Mouse (Mus musculus): ENCODE results near the gene Disp3. TPM values are rescaled to one million over a fixed set of nuclear protein-coding genes. Genes with fewer than 3 reads are reported as not detected.
A peak's percentile ranks its signal among the peaks of the same experiment; 100 is the strongest.

The Disp3 gene
- polyA plus RNA-seq, 1 experiment from 2014 or later = 12.0 TPM

DNA sequence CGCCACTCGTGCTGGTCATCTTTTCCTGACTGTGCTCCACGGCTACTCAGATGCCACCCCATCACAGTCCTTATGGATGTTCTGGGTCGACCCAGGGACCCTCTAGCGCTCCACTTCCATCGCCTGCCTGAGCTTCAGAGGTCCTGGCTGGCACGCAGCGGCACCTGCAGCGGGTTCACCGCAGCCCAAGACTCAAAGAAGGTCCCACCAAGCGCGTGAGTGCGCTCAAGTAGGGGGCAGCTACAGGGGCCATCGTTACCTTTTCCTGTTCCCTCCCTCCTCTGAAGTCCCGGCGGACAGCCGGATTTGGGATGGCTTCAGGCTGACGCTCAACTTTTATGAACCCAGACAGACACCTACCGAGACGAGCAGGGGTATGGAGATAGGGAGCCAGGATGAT, 724 bp downstream of the Disp3 start:
- Histone ChIP-seq H3K9me3 (no peaks in the 10 kb centered on the region), H3K27ac (peak overlapping the region; percentile 85), H3K4me2 (replicated peaks) (peak overlapping the region; percentile 85), H3K27me3 (peaks cover 10% of the 10 kb centered on the region; the same call in 1 of the 2 replicates), H3K4me1 (replicated peaks) (peaks cover 72% of the 10 kb centered on the region), H3K36me3 (no peaks in the 10 kb centered on the region), H3K4me3 (replicated peaks) (peak overlapping the region; percentile 80), H3K9ac (replicated peaks) (peak overlapping the region; percentile 91)
- WGBS = under 1% methylated on average over 20 of the region's 20 CpGs
- ATAC-seq = 0 out of 2 replicates have a peak, but pooled peaks have one; percentile 1

DNA sequence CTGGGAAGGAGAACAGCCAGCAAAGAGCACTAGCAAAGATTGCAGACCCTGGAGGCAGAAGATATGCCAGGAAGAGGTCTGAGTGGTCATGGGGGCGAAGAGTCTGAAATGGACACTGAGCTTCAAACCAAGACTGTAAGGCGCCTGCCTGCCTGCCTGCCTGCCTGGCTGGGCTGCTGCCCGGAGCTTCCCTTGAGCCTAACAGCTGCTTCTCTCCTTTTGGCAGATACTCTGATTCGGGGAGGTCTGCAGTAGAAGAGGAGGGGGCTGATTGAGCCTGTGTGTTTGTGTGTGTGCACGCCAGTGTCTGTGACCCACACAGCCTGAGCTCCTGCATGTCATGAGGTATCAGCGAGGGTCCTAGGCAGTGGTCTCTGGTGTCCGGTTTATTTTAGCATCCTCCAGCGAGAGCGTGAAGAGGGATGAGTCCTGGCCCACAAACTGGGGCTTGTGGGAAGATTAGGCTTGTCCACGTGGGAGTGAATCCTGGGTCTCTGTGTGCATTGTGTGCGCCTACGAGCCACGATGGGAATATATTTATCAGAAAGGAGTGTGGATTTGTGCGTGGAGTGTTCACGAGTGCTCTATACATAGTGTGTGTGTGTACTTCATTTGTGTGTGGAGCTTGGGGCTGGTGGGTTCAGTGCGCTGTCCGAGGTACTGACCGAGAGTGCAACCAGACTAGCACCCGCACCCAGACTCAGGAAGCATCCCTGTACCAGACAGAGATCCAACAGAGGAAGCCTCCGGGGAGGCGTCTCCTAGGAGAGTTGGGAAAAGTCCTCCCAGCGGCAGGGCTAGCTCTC, 1.3 kb downstream of the Disp3 start:
- ATAC-seq = 0 out of 2 replicates have a peak, but pooled peaks have one; percentile 16
- Histone ChIP-seq H3K4me2 (replicated peaks) (peak overlapping the region; percentile 85), H3K27me3 (peaks cover 10% of the 10 kb centered on the region; the same call in 1 of the 2 replicates), H3K4me3 (replicated peaks) (peak overlapping the region; percentile 80), H3K4me1 (replicated peaks) (peaks cover 66% of the 10 kb centered on the region), H3K9ac (replicated peaks) (peak overlapping the region; percentile 91), H3K27ac (no peak overlapping the region; the same call in 1 of the 2 replicates), H3K36me3 (peaks cover 3% of the 10 kb centered on the region; the same call in 1 of the 2 replicates), H3K9me3 (no peaks in the 10 kb centered on the region)
- 11% methylated on average over 22 of the region's 22 CpGs for WGBS

DNA sequence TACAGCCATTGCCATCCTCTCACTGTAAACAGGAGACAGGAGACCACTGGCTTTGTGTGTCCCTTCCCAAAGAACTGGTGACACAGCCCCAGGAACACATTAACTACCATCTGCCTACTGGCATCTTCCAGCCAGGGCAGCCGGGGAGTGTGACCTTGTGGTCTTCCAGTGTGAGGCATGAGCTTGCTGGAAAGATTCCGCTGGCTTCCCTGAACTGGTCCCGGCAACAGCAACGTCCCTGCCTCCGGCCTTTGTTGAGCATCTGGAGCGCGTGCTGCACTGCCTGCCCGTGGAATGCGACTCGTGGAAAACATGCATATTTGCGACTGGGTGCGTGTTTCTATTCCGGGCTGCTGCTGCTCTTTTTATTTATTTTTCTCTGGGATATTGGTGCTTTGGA, 3.5 kb downstream of the Disp3 start:
- H3K4me3 ChIP-seq (replicated peaks) = peak overlapping the region; percentile 80
- peaks cover 3% of the 10 kb centered on the region; the same call in 1 of the 2 replicates for H3K36me3 ChIP-seq
- peaks cover 46% of the 10 kb centered on the region for H3K4me1 ChIP-seq (replicated peaks)
- H3K9ac ChIP-seq (replicated peaks) = peak overlapping the region; percentile 52
- peak overlapping the region; percentile 85 for H3K4me2 ChIP-seq (replicated peaks)
- H3K9me3 ChIP-seq = no peaks in the 10 kb centered on the region
- H3K27ac ChIP-seq = peak overlapping the region; percentile 62
- 30% methylated on average over 13 of the region's 13 CpGs for WGBS
- H3K27me3 ChIP-seq = peaks cover 13% of the 10 kb centered on the region; the same call in 1 of the 2 replicates
- no peak for ATAC-seq

DNA sequence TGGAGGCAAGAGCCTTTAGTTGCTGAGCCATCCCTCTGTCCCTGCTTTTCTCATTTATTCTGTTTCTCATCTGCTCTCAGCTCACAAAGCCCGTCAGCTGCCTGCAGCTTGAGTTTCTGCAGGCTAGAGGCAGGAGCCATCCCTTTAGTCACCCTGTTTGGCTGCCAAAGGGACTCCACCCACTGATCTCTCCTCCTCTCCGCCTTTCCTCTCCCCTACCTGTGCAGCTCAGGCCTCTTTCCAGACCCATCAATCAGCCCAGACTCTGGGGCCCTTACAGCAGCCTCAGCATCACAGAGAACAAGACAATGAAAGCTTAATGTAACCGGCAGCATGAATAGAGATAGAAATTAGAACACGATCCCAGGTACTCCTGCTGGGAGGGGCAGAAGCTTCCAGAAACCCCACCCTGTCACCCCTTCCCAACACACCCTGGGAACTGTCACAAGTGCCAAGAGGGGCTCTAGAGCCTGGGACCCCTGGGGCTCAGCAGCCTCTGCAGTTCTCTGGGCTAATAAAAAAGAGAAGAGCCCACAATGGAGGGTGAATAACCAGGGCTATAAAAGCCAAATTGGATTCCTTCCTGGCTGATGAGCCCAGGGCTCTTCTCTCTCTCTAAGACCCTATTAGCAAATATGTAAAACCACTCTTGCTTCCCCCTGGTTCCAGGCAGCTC, 10.8 kb downstream of the Disp3 start:
- H3K4me3 ChIP-seq (replicated peaks) = no peak overlapping the region
- no peak overlapping the region for H3K4me2 ChIP-seq (replicated peaks)
- H3K4me1 ChIP-seq (replicated peaks) = peaks cover 51% of the 10 kb centered on the region
- peak overlapping the region; percentile 51 for H3K9ac ChIP-seq (replicated peaks)
- H3K27ac ChIP-seq = peak overlapping the region; percentile 56
- H3K36me3 ChIP-seq = peaks cover 9% of the 10 kb centered on the region; the same call in 1 of the 2 replicates
- no peak for ATAC-seq
- H3K9me3 ChIP-seq = no peaks in the 10 kb centered on the region
- WGBS = 20% methylated on average over 4 of the region's 4 CpGs
- H3K27me3 ChIP-seq = peaks cover 11% of the 10 kb centered on the region

DNA sequence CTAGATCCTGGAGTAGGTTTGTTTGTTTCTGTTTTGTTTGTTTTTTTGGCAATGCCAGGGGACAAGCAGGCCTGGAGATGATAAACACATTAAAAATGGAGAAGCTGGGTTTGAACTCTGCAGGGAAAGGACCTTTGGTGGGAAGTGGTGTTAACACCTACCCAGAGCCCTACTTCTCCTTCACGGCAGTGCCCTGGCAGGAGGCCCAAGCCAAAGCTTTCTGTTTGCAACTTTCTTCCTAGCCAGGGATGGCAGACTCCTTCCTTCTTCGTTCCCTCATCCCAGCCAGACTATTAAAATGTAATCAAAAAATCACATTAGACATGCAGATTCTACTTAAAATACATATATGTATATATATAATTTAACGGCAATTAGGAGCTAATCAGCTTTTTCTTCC, 13.1 kb downstream of the Disp3 start:
- Histone ChIP-seq H3K4me3 (replicated peaks) (no peak overlapping the region), H3K27ac (no peak overlapping the region), H3K36me3 (peaks cover 28% of the 10 kb centered on the region), H3K27me3 (peaks cover 30% of the 10 kb centered on the region), H3K4me2 (replicated peaks) (no peak overlapping the region), H3K4me1 (replicated peaks) (peaks cover 58% of the 10 kb centered on the region), H3K9ac (replicated peaks) (no peak overlapping the region), H3K9me3 (no peaks in the 10 kb centered on the region)
- no peak for ATAC-seq
- WGBS = 61% methylated on average over 3 of the region's 3 CpGs

DNA sequence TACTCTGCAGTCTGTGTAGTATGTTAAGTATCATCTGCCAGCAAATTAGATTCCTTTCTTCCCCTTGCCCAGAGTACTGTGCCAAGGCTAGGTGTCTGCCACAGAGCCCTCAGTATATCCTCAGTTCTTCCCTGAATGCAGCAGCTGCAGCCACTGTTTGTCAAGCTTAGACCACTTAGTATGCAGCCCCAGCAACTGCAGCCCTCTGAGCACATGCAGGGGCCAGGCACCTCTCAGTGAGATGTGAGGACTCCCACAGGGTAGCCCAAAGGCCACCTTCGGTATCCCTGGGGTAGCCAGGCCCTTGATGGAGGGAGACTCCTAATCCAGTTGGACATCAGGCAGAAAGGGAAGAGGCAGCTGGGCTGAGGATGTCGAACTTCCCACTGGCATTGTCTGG, 14.5 kb downstream of the Disp3 start:
- peaks cover 38% of the 10 kb centered on the region for H3K36me3 ChIP-seq
- H3K9me3 ChIP-seq = 0 out of 2 replicates have a peak, but pooled peaks cover 1% of the 10 kb centered on the region
- H3K27me3 ChIP-seq = peaks cover 28% of the 10 kb centered on the region
- H3K4me2 ChIP-seq (replicated peaks) = no peak overlapping the region
- no peak overlapping the region for H3K4me3 ChIP-seq (replicated peaks)
- peaks cover 58% of the 10 kb centered on the region for H3K4me1 ChIP-seq (replicated peaks)
- no peak overlapping the region for H3K9ac ChIP-seq (replicated peaks)
- WGBS = 0% methylated on average over 2 of the region's 2 CpGs
- peak overlapping the region; percentile 22; the same call in 1 of the 2 replicates for H3K27ac ChIP-seq
- peak; percentile 77 for ATAC-seq

DNA sequence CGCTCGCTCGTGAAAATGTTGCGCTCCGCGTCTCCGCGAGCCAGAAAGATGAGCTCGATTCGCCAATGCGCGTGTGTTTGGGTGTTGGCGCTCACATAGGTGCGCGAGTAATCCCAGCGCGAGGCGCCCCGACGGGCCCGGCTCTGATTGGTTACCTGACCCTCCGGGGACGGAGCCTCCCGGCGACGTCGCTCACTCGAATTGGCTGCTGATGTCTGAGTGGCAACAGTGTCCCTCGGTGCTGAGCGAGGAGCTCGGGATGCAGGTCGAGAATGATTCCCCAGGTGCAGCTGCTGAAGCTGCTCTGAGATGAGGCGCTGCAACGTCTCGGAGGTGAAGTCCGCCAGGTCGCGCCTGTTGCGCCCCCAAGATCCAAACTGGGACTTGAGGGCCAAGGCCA, 16.1 kb downstream of the Disp3 start:
- Histone ChIP-seq H3K9ac (replicated peaks) (no peak overlapping the region), H3K27ac (no peak overlapping the region), H3K4me3 (replicated peaks) (peak overlapping the region; percentile 15; the same call in 1 of the 2 replicates), H3K4me1 (replicated peaks) (peaks cover 46% of the 10 kb centered on the region), H3K4me2 (replicated peaks) (peak overlapping the region; percentile 42), H3K9me3 (0 out of 2 replicates have a peak, but pooled peaks cover 5% of the 10 kb centered on the region), H3K36me3 (peaks cover 52% of the 10 kb centered on the region), H3K27me3 (peaks cover 28% of the 10 kb centered on the region)
- WGBS = 7% methylated on average over 39 of the region's 39 CpGs
- peak; percentile 55; the same call in 1 of the 2 replicates for ATAC-seq

DNA sequence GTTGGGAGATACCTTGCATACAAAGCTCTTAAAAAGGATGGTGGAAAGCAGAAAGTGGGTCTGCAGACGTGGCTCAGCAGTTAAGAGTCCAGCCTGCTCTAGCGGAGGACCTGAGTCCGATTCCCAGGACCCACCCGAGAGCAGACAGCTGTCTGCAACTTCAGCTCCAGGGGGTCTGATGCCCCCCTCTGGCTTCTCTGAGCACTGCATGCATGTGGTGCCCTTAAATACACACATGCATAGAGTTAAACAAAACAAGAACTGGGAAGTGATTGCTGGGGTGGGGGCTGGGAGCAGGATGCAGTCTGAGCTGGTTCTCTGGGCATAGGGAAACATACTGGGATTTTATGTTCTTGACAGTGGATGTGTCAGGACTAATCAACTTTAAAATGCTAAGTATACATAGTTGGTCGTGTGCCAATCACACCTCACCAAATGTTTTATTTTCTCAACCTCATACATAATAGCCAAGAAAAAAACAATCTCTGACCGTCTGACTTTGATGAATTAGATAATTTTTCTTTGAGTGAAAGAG, 20.7 kb downstream of the Disp3 start:
- peaks cover 5% of the 10 kb centered on the region; the same call in 1 of the 2 replicates for H3K9me3 ChIP-seq
- H3K4me2 ChIP-seq (replicated peaks) = no peak overlapping the region
- no peak for ATAC-seq
- H3K4me3 ChIP-seq (replicated peaks) = no peak overlapping the region
- H3K36me3 ChIP-seq = peaks cover 67% of the 10 kb centered on the region
- 90% methylated on average over 6 of the region's 6 CpGs for WGBS
- H3K27me3 ChIP-seq = peaks cover 20% of the 10 kb centered on the region
- H3K4me1 ChIP-seq (replicated peaks) = peaks cover 8% of the 10 kb centered on the region
- no peak overlapping the region for H3K27ac ChIP-seq
- H3K9ac ChIP-seq (replicated peaks) = no peak overlapping the region

DNA sequence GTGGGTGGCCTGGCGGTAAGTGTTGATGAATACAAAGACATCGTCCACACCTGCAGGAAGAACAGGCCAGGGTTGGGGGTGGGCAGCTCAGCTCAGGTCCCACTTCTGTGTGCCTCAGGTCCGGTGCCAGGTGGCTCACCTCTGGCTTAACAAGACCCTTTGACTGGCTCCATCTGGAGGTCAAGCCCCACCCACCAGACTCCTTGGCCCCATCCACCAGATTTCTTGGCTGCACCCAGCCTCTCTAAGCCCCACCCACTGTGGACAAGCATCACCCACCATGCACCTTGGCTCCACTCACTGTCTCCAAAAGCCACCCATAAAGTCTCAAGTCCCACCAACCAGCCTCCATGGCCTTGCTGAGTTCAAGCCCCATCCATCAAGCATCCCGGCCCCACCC, 27.8 kb downstream of the Disp3 start:
- no peak for ATAC-seq
- H3K36me3 ChIP-seq = peaks cover 67% of the 10 kb centered on the region

DNA sequence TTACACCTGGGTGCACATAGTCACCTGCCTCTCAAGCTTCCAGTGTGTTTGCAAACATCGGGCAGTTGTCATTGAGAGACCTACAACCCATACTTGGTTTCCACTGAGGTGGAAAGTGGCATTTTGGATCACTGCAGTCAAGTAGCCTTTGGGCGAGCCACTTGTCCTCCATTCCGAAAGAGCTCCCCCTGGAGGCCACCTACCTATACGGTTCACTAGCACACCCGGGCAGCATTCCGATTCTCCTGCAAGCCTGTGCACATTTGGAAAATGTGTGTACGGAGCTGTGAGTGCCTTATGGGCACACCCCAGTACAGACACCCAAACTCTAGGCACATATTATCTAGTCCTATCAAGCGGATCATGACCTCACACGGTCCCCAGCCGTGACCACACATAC, 38.4 kb downstream of the Disp3 start:
- Histone ChIP-seq H3K9ac (replicated peaks) (no peak overlapping the region), H3K4me3 (replicated peaks) (no peak overlapping the region), H3K4me1 (replicated peaks) (no peaks in the 10 kb centered on the region), H3K9me3 (peaks cover 7% of the 10 kb centered on the region; the same call in 1 of the 2 replicates), H3K27ac (no peak overlapping the region), H3K27me3 (no peaks in the 10 kb centered on the region), H3K36me3 (peaks cover 99% of the 10 kb centered on the region), H3K4me2 (replicated peaks) (no peak overlapping the region)
- 51% methylated on average over 10 of the region's 10 CpGs for WGBS
- ATAC-seq = no peak

More for the DNA sequence above, 27.8 kb downstream of the Disp3 start:
- Histone ChIP-seq H3K27ac (no peak overlapping the region), H3K27me3 (no peaks in the 10 kb centered on the region), H3K4me2 (replicated peaks) (no peak overlapping the region), H3K4me3 (replicated peaks) (no peak overlapping the region), H3K9me3 (no peaks in the 10 kb centered on the region; the same call in 1 of the 2 replicates), H3K9ac (replicated peaks) (no peak overlapping the region), H3K4me1 (replicated peaks) (no peaks in the 10 kb centered on the region)
- 95% methylated on average over 4 of the region's 4 CpGs for WGBS

DNA sequence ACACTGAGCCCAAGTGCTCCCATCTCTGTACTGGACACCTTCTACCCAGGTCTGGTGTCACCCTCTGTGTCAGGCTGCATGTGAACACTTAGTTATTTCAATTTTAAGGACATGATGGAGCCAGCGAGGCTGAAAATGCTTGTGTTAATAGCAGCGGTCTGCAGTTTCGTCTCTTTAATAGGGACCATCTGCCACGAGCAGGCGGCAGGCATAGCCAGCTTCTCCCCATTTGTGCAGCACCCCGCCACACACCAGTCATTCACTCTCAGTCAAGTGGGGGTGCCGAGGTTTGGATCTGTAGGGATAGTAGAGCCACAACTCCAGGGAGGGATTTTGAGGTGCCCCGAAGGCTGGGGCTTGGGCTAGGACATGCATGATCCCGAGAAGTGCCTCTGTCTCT, 47.4 kb downstream of the Disp3 start:
- ATAC-seq = no peak
- Histone ChIP-seq H3K9me3 (no peaks in the 10 kb centered on the region), H3K4me3 (replicated peaks) (no peak overlapping the region), H3K4me2 (replicated peaks) (no peak overlapping the region), H3K9ac (replicated peaks) (no peak overlapping the region), H3K36me3 (peaks cover 52% of the 10 kb centered on the region), H3K27me3 (no peaks in the 10 kb centered on the region), H3K4me1 (replicated peaks) (peaks cover 43% of the 10 kb centered on the region), H3K27ac (no peak overlapping the region)
- 79% methylated on average over 9 of the region's 9 CpGs for WGBS

Data from midbrain, embryonic 13.5 days (tissue).